Mouse (Mus musculus): ENCODE data around the gene Aqp1.

Aqp1 gene

GRCm38 (mm10) chr6:55356976-55357635, 20.9 kb downstream of the Aqp1 start:
- DNase-seq (ENCODE audit: extremely low spot score): no peak

DNA sequence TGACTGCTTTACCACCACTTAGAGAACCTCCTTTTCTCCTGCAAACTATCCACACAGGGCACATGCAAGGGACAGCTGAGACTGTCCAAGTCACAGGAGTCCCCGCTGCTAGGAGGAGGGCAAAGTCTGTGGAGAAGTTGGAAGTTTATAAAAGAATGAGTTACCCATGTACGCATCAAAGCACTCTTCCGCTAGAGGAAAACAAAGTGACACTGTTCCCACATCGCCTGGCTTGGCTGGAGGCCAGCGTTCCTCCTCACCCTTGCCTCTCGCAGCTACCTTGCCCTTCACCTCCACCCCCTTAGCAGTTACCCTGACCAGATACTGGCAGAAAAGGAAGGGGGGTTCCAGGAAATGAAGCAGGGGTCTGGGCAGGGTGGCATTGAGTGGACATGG, 21.4 kb downstream of the Aqp1 start:
- DNase-seq (ENCODE audit: extremely low spot score): no peak

DNA sequence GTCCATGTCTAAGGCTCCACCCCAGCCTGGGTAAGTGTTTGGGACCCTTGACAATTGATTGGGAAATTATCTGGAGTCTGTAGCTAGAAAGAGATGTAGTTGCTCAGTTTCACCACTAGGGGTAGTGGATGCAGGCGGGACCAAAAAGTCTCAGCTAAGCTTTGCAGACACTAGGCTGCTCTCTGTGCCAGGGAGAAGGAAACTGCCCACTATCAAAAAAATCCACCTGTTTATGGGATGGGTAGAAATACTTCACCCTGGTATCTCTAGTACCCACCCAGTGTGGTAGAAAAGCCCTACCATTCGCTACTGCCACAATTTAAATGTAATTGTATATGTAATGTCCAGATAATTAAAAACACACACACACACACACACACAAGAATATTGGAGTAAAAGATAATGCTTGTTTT, 22.5 kb downstream of the Aqp1 start:
- peak; percentile 58 for DNase-seq (ENCODE audit: extremely low spot score)

GRCm38 (mm10) chr6:55362663-55363062, 26.4 kb downstream of the Aqp1 start:
- DNase-seq (ENCODE audit: extremely low spot score): no peak

DNA sequence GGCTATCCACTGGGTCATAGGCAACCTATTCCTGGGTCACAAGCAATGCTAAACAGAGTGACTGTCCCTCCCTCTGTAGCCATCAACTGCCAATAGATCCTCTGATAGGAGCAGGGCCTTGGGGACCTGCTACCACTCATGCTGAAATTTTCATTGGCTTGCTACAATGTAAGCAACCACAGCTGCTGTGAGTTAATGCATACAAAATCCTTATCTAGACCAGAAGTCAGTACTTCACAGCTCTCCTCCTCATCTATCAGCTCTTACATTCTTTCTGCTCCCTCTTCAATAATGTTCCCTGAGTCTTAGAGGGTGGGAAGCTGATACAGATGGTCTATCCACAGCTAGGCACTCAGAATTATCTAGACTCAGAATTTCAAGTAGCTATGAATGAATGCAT, 30.9 kb downstream of the Aqp1 start:
- no peak for DNase-seq (ENCODE audit: extremely low spot score)

- no peak for DNase-seq (ENCODE audit: extremely low spot score)
Observed at GRCm38 (mm10) chr6:55370831-55371230, 34.6 kb downstream of the Aqp1 start.

- DNase-seq (ENCODE audit: extremely low spot score): no peak
Observed at GRCm38 (mm10) chr6:55376076-55376475, 39.8 kb downstream of the Aqp1 start, which contains the start of gene Ghrhr. Gene Ghrhr (plus strand): TSS chr6:55376295.

- DNase-seq (ENCODE audit: extremely low spot score): no peak
Observed at GRCm38 (mm10) chr6:55376511-55376910, 40.3 kb downstream of the Aqp1 start.

- no peak for DNase-seq (ENCODE audit: extremely low spot score)
Observed at GRCm38 (mm10) chr6:55377461-55377860, 41.2 kb downstream of the Aqp1 start.

GRCm38 (mm10) chr6:55379641-55380335, 43.6 kb downstream of the Aqp1 start:
- DNase-seq (ENCODE audit: extremely low spot score): no peak

DNA sequence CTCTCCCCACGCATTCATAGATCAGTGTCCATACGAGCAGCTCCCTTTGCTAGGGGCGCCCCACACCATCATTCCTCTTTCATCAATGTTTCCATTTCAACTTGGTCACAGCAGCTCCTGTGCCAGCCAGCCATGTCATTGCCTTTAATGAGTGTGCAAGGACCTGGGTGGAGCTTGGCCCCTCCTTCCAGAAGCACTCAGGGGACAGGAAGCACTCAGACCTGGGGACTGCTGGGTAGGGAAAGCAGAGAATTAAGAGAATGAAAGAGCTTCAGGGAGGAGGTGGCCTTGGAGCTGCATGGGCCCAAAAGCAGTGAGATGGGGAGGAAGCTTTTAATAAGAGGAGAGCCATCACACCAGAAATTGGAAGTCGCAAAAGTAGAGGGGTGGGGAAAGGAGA, 45.7 kb downstream of the Aqp1 start:
- DNase-seq (ENCODE audit: extremely low spot score): no peak

GRCm38 (mm10) chr6:55383897-55384296, 47.7 kb downstream of the Aqp1 start:
- peak; percentile 53 for DNase-seq (ENCODE audit: extremely low spot score)

GRCm38 (mm10) chr6:55384356-55384951, 48.2 kb downstream of the Aqp1 start:
- no peak for DNase-seq (ENCODE audit: extremely low spot score)

GRCm38 (mm10) chr6:55388546-55389169, 52.4 kb downstream of the Aqp1 start:
- DNase-seq (ENCODE audit: extremely low spot score): no peak

- DNase-seq (ENCODE audit: extremely low spot score): no peak
Observed at GRCm38 (mm10) chr6:55389321-55389720, 53.1 kb downstream of the Aqp1 start.

GRCm38 (mm10) chr6:55391814-55392213, 55.6 kb downstream of the Aqp1 start:
- DNase-seq (ENCODE audit: extremely low spot score): peak; percentile 37

- peak; percentile 83 for DNase-seq (ENCODE audit: extremely low spot score)
Observed at GRCm38 (mm10) chr6:55392453-55392852, 56.2 kb downstream of the Aqp1 start.

DNA sequence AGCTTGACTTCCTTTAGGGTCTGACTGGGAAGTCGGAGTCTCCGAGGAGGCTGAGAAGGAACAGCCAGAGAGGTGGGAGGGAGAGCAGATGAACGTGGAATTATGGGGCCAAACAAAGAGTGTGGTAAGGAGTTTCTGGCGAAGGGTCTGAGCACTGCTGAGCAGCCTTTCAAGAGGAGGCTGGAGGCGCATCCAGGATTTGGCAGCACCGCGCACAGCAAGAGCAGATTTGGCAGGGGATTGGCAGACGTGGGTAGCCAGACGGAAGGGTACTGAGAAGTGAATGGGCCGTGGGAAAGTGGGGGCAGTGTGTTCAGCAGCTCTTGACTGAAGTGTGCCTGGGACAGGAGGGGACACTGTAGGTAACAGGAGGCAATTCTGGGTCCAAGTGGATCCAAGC, 58.6 kb downstream of the Aqp1 start:
- DNase-seq (ENCODE audit: extremely low spot score): no peak

DNA sequence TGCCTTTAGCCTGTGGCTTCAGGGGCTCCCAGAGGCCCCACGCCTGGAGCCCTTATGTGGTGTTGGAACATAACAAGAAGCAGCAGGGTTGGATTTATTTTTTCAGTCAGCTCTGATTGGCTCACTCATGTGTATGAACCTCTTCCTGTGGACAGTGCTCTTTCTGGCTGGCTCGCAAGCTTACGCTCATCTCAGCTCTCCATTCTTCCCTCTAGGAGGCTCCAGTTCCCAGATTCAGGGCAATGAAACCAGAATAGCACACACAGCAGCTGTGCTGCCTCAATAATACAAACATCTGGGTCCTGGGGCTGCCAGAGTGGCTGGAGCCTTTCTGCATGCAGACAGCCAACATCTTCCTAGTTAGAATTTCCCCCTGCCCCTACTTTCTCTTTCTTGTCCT, 59.9 kb downstream of the Aqp1 start:
- DNase-seq (ENCODE audit: extremely low spot score): no peak

DNA sequence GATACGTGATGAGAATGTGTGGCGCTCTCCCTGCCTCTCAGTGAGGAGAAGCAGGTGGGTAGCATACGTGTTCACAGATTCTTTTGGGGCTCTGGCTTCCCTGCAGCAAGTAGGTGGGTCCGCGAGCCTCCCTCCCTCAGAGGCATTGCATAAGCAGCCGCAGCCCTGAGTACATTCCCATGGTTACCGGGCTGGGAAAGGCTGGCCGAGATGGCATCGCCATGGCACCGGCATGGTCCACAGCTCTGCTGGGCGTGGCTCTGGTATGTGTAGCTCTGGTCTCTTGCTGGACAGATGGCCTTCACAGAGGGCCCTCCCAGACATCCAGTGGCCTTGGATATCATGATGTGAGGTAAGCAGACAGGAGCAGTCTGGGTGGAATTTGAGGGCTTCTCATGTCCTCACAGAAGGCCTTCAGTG, 60.4 kb downstream of the Aqp1 start:
- DNase-seq (ENCODE audit: extremely low spot score): no peak
